Mouse (Mus musculus) lung, adult 2 months (tissue): ENCODE measurements around the gene Specc1l. TPM values are rescaled to one million over a fixed set of nuclear protein-coding genes. Genes with fewer than 3 reads are reported as not detected.

Experiments
- DNase-seq: peaks from one replicate; pipeline ENCODE4 v3.0.0; 2022
- H3K4me1 ChIP-seq: fragments of 200-500 bp; 2 replicates; pipeline ENCODE4 v1.6.1; 2011; ENCODE audit warnings: low read length; ENCODE audit not compliant: control insufficient read depth, insufficient read depth
- H3K4me3 ChIP-seq: fragments of 200-500 bp; replicated peaks from 2 replicates; pipeline ENCODE3; 2011; ENCODE audit warnings: low read depth, mild to moderate bottlenecking, control low read depth, low read length; ENCODE audit errors: extremely low read depth
- CTCF ChIP-seq: fragments of 200-500 bp; IDR thresholded peaks from 2 replicates; pipeline ENCODE4 v1.5.1; 2011; ENCODE audit warnings: mild to moderate bottlenecking, low read length, control low read depth; ENCODE audit not compliant: insufficient read depth
- POLR2A ChIP-seq: fragments of 200-500 bp; IDR thresholded peaks from 2 replicates; pipeline ENCODE4 v1.6.1; 2011; ENCODE audit warnings: low read depth, mild to moderate bottlenecking, control low read depth, low read length, borderline replicate concordance; ENCODE audit errors: extremely low read depth
- WGBS: fragments of 180-500 bp; shearing (Covaris S2); methylation state at CpG from one replicate; pipeline ENCODE4 v1.1.7; 2018; 5-methylcytosine and 5-hydroxymethylcytosine counted together
- polyA plus RNA-seq: library from polyadenylated mRNA; depleted of rRNA; stranded (reverse); fragments of >200 nt; gene quantifications from 2 replicates; pipeline ENCODE4 v1.2.3, GENCODE M21; 2012

The Specc1l gene
- polyA plus RNA-seq, 1 experiment, result 73.3 TPM

DNA sequence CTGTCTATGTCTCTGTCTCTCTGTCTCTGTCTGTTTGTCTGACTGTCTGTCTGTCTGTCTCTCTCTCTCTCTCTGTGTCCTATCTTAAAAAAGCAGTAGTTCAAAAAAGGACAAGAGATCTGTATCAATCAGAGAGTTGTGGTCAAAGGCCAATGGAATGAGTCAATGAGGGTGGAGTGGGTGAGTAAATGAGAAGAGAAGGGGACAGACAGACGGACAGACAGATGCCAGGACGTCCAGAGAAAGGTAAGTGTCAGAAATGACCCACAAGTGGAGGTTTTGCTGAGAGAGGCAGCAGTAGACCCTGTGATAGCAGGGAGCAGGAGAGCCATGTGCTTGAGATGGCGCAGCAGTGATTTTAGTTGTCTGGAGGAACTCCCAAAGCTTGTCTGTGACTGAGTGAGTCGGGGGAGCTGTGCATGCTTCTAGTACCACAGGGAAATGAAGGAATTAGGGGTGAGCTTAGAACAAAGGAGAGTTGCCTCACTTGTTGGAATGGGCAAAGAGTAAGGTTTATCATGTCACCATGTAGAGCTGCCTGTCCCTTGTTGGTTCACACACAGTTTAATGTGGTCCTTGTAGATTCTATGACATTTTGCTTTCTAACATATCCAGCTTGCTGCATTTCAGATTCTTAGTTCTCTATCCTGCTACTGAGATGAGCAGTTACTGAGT, 10.2 kb downstream of the Specc1l start:
- peaks cover 29% of the 10 kb centered on the region for H3K4me1 ChIP-seq
- no peak for DNase-seq
- H3K4me3 ChIP-seq, result no peak overlapping the region
- TF ChIP-seq CTCF, result no peak
- no peak for TF ChIP-seq POLR2A
- WGBS, result 35% methylated on average over 4 of the region's 4 CpGs

DNA sequence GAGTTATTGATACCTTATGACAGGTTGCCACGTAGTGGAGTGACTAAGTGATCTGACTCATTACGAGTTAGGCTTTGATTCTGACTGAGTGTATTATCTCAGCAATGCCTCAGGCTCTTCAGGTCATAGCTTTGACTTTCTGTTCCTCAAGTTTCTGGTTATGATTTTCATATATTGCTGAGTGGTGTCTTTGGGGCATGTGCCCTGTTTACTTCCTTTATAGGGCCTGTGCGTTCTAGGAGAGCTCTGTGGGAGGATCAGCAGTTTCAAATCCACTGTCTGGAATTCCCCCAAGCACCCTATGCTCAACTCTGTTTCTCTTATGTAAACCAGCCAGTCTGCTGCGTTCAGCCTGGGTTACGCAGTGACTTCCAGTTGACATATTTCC, 10.7 kb downstream of the Specc1l start:
- TF ChIP-seq CTCF, result no peak
- TF ChIP-seq POLR2A, result no peak
- Histone ChIP-seq H3K4me1 (peaks cover 29% of the 10 kb centered on the region), H3K4me3 (no peak overlapping the region)
- 35% methylated on average over 5 of the region's 5 CpGs for WGBS
- no peak for DNase-seq

DNA sequence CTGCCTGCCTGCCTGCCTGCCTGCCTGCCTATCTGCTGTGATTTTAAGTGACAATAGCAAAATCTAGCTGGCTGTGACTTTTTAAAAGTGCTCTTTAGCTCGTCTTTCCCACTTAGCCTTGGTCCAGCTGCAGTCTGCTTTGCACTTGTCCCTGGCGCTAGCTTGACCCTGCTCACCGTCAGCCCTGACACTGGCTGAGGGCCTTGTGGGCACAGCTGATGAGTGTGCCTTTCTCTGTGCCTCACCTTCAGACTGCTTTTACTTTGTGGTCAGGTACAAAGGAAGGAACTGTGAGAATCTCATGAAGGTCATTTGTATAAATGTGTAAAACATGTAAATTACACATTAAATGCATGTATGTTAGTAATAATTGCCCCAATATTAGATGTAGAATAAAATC, 12.3 kb downstream of the Specc1l start:
- TF ChIP-seq CTCF, result no peak
- no peak for TF ChIP-seq POLR2A
- no peak for DNase-seq
- WGBS, result 60% methylated on average over 3 of the region's 3 CpGs
- H3K4me3 ChIP-seq, result no peak overlapping the region
- peaks cover 29% of the 10 kb centered on the region for H3K4me1 ChIP-seq

DNA sequence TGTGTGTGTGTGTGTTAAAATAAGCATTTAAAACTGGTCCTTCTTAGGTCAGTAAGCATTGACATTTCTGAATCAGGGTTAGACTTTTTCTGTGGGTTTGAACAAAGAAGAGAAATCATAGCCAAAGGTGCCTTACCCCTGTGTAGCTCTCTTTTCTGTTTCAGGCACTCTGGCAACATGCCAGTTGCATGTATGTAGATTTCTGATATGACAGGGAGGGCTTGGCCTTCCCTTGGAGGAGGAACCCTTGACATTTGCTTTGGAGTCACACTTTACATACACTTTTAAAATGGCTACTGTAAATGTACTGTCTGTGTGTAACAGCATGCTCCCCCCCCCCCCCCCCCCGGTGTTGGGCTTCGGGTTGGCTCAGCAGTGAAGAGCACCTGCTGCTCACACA, 12.8 kb downstream of the Specc1l start:
- Histone ChIP-seq H3K4me3 (no peak overlapping the region), H3K4me1 (peaks cover 27% of the 10 kb centered on the region)
- WGBS, result 0% methylated on average over 1 of the region's 2 CpGs
- TF ChIP-seq POLR2A (no peak), CTCF (no peak)
- no peak for DNase-seq

DNA sequence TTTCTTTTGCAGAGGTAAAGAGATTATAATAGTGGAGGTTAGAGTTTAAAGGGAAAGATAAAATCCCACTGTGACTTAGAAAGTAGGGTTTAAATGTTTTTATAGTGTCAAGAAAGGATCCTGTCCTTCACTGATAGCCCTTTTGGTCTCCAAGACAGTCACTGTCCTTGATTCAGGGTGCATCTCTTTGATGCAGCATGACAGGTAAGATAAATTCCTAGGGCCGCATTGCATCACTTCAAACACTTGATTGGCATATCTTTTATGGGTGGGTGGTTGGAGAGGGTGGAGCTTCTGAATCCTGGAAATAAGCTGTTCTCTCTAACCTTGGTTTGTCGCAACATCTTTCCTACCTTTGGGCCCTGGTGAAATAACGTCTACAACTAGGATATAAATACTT, 15.5 kb downstream of the Specc1l start:
- WGBS, result 75% methylated on average over 3 of the region's 3 CpGs
- TF ChIP-seq POLR2A, result no peak
- TF ChIP-seq CTCF, result no peak

DNA sequence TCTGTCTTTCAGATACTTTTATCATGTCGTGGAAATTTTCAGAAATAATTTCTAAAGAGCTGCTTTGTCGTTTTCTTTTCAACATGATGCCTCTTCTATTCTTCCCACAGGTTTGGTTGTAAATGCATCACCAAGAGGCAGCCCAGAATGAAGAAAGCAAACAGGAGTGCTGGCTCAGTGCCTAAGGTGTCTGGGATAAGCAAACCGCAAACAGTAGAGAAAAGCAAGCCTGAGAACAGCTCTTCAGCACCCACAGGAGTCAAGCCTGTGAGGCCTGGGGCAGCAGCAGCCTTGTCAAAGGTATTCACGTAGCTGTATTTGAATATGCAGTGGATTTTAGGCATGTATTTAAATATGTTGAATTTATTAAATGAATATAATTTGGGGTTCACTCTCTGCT, 18.7 kb downstream of the Specc1l start:
- DNase-seq, result no peak
- Histone ChIP-seq H3K4me1 (peaks cover 11% of the 10 kb centered on the region), H3K4me3 (no peak overlapping the region)
- TF ChIP-seq POLR2A (no peak), CTCF (no peak)
- 54% methylated on average over 4 of the region's 4 CpGs for WGBS

More for the DNA sequence above, 15.5 kb downstream of the Specc1l start:
- Histone ChIP-seq H3K4me3 (no peak overlapping the region), H3K4me1 (peaks cover 12% of the 10 kb centered on the region)
- no peak for DNase-seq

DNA sequence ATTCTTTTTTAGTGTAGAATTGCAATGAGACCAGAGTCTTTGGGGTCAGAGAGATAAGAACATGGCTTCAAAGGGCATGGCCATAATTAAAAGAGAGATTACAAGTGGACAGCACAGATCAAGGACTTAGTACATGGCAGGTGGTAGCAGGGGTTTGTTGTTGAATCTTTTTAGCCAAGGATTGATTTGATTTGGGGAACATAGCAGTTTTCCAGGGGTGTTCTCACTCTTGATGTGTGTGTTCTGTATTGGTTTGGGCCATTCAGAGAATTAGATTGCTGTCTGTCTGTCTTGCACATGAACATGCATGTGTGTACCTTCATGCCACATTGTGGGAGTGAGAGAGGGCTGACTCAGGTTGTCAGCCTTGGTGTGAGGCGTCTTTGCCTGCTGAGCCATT, 20.0 kb downstream of the Specc1l start:
- no peak overlapping the region for H3K4me3 ChIP-seq
- peaks cover 10% of the 10 kb centered on the region for H3K4me1 ChIP-seq
- no peak for TF ChIP-seq POLR2A
- TF ChIP-seq CTCF, result no peak
- WGBS, result 72% methylated on average over 1 of the region's 1 CpGs
- DNase-seq, result no peak

DNA sequence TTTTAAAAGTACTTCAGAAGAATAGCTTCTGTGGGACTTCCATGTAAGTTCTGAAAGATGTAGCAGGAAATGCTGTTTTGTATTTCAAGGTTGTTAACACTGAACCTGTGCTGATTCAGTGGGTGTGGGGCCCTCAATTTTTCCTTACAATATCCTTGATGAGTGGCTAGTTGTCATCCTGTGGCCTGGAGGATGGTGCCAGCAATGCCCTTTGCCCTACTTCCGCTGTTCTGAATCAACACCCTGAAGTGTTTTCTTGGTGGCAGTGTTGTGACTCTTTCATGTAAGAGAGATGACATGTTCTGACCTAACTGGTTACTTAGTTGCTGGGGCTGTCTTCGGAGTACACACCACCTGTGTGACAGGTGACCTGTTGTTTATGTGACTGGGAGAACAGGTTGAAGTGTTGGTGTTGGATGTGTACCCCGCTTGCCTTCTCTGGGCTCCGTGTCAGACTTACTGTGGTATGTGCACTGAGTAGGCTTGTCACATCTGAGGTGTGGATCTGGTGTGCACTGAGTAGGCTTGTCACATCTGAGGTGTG, 20.8 kb downstream of the Specc1l start:
- no peak for TF ChIP-seq CTCF
- no peak for TF ChIP-seq POLR2A
- WGBS, result 76% methylated on average over 4 of the region's 4 CpGs
- no peak overlapping the region for H3K4me3 ChIP-seq
- no peak for DNase-seq
- H3K4me1 ChIP-seq, result peaks cover 10% of the 10 kb centered on the region

DNA sequence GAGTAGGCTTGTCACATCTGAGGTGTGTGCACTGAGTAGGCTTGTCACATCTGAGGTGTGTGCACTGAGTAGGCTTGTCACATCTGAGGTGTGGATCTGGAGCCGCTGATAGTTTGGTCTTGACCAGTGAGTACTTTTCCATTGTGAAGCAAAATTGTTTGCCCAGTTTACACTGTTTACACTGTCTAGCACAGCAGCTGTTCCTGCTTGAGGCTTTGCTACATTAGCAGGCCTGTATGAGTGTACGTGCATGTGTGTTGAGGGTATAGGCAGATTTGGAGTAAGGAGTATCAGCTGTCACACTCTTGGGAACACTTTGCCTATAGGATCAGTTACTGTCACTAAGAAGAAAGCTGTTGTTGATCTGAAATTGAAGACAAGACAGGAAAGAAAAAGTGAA, 21.6 kb downstream of the Specc1l start:
- H3K4me3 ChIP-seq, result no peak overlapping the region
- TF ChIP-seq CTCF, result no peak
- TF ChIP-seq POLR2A, result no peak

DNA sequence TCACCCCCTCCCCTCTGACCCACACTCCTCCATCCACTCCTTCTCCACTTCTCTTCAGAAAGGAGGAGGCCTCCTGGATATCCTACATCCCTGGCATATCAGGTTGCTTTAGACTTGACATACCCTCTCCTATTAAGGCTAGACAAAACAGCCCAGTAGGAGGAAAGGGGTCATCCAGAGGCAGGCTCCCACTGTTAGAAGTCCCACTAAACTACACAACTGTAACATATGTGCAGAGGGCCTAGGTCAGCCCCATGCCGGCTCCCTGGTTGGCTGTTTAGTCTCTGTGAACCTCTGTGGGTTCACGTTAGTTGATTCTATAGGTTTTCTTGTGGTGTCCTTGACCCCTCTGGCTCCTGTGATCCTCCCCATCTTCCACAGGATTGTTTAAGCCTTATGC, 23.9 kb downstream of the Specc1l start:
- 72% methylated on average over 2 of the region's 2 CpGs for WGBS
- H3K4me1 ChIP-seq, result peaks cover 10% of the 10 kb centered on the region

More for the DNA sequence above, 21.6 kb downstream of the Specc1l start:
- DNase-seq, result no peak
- WGBS, result 25% methylated on average over 2 of the region's 2 CpGs
- peaks cover 10% of the 10 kb centered on the region for H3K4me1 ChIP-seq

More for the DNA sequence above, 23.9 kb downstream of the Specc1l start:
- no peak for DNase-seq
- TF ChIP-seq CTCF (no peak), POLR2A (no peak)
- no peak overlapping the region for H3K4me3 ChIP-seq
